Mouse (Mus musculus) c-Kit-positive CD71-positive TER-119-positive erythroid progenitor cells, embryonic 14.5 days (primary cell): ENCODE data around the gene Olfr299.

Source experiments
- DNase-seq: peaks from one replicate; pipeline ENCODE4 v3.0.0-alpha.2; 2013; ENCODE audit warnings: low spot score

Gene Olfr299

DNA sequence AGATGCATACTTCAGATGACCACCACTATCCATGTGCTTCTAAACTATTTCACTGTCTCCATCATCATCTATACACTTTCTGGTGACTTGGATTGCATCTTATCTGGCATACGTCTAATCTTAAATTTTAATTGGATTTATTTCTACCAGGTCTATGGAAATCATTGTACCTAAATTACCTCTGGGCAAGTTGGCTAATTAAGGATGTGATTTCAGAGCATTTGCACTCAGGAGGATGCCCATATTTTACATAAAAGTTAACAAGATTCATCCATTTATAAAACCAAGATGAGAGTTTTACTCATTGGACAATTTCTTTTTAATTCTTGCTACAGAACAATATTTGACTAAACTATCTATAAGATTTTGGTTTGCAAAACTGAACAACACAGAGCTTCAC lies at the start of gene Olfr299:
Olfr299 (plus strand) TSS at position 301 of the 400 bp plus-strand sequence.
- no peak for DNase-seq

DNA sequence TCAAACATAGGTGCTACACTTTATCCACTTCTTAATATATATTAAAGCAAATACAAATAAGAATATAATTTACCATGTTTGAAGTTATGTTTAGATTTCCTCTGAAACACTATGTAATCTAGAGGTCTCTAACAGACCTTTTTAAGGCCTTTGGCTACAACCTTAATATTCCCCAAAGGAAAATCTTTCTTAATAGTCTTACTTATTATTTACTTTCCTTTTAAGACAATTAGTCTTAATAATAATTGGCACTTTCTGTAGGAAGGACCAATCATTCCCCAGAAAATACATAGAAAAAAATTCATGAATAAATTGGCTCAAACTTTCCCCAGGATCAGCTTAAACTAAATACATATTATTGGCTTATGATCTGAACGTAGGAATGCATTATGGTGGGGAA lies 32.7 kb downstream of the Olfr299 start, which contains the start of gene Olfr298:
Olfr298 (minus strand) TSS at position 101 of the 400 bp plus-strand sequence.
- DNase-seq, result no peak
